Mouse (Mus musculus): Measurements from ENCODE around the gene Il5.

The Il5 gene

DNA sequence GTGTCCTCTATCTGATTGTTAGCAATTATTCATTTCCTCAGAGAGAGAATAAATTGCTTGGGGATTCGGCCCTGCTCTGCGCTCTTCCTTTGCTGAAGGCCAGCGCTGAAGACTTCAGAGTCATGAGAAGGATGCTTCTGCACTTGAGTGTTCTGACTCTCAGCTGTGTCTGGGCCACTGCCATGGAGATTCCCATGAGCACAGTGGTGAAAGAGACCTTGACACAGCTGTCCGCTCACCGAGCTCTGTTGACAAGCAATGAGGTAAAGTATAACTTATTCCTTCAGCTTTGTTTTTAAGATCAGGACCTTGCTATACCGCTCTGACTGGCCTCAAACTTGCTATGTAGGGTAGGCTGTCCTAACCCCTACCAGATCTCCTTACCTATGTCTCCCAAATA, at the start of gene Il5:
TSS of gene Il5 (plus strand) at position 80 of the 400 bp plus-strand sequence.
- no peak for DNase-seq

- DNase-seq = no peak
Observed at GRCm38 (mm10) chr11:53671414-53671813, 49.2 kb upstream of the Il5 start.

GRCm38 (mm10) chr11:53680141-53680540, 40.5 kb upstream of the Il5 start:
- peak; percentile 56 for DNase-seq

- DNase-seq = no peak
Observed at GRCm38 (mm10) chr11:53681686-53682085, 38.9 kb upstream of the Il5 start.

DNA sequence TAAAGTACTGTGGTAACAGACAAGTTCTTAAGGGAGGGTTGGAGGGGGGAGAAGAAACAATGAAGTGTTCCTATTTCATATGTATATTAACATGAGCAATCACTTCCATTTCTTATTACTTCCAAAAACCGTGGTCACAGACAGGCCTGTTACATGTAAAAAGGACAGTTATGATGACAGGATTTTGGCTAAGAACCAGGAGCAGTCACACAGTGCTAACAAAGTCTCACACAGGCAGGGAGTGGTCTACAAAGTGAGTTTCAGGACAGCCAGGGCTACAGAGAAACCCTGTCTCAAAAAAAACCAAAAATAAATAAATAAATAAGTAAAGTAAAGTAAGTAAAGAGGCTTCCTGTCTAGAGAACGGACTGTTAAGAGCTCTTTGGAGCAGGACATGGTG, 38.4 kb upstream of the Il5 start:
- peak; percentile 44 for DNase-seq

DNA sequence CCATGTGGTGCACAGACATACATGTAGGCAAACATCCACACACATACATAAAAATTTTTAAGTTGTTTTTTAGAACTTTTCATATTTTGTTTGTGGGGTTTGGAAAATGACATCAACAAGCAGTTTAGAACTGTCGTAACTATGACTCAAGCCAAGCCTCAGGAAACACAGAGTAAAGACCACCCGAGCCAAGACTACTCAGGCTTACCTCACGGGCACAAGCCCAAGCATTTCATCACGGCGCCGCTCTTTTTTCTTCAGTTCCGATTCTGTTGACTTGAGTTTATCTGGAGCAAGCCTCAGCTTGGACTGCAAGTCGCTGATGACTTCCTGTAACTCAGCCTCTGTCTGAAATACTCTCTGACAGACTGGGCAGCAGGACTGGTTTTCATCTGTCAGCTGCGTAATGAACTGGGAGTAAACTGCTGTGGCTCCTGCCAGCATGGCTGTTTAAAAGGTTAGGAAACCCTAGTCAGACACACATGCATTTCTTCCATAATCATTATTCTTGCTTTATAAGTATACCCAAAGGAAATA, 37.5 kb upstream of the Il5 start:
- peak; percentile 50 for DNase-seq

DNA sequence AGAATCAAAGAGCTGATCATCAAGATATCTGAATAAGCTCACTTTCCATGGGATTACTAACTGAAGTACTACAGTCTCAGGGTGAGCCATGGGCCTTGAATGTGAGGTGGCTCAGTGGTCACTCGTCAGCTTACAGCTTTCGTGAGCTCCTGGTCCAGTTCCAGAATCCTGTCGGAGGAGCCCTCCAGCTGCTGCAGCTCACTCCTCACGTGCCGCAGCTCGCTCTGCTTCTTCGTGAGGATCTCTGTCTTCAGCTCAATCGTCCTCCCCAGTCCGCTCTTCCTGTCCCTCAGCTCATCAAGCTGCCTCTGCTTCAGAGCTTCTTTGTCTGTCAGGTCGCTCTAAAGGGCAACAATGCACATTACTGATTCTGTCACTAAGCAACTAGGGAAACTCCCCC, 28.6 kb upstream of the Il5 start:
- peak; percentile 83 for DNase-seq

DNA sequence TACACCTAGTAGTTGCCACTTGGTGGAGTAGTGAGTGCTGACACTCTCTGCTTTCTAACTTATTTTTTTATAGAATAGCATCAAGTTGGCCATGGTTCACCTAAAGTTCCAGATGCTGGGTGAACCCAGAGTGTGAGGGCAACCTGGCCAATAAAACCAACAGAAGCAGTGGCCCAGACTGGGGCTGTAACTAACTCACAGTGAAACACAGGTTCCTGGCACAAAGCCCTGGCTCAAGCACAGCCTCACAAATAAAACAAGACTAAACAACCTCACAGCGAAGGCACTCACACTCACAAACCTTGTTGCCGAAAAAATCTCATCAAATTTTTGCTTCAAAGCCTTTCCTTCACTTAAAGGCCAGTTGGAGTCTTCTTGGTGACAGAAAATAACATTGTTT, 22.1 kb upstream of the Il5 start:
- no peak for DNase-seq

DNA sequence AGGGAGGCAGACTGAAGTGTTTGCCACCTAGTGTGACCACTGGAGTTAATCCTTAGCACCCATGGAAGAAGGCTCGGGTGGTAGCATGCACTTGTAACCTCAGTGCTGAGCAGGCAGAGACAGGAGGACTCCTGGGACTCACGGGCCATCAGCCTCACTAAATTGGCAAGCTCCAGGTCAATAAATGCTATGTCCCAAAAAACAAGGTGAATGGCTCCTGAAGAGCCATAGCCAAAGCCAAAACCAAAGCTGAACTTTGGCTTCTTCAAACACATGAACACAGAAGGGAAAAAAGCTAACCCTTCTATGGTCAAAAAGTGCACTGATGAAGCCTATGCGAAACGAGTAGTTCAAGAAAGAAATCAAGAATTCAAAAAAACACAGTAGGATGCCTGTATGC, 21.2 kb upstream of the Il5 start:
- DNase-seq = no peak

DNA sequence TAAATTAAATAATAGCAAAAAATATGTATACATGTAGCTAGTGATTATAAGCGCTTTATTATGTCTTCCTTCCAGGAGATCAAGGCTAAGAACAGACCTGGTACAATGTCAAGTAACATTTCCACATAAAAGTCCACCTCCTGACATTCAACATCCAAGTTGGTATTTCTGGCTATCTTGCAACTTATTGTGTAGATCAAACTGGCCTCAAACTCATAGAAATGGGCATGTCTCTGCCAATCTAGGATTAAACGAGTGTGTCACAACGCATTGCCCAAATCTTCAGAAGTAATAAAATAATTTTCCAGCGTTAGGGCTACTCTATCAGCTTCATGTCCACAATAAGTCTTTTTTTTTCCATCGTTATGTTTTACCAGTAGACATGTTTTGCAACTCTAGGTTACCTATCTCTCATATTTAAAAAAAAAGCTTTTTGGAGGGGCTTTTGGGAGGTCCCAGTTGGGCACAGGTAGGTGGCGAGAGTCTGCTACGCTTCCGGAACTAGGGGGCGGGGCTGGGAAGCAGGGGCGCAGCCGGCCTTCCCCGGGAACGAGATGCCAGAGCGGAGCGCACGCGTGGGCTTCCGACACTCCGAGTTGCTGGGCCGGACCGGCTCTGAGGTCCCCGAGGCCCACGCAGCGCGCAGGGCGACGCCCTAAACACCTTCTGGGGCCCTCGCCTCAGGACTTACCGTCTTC, 14.2 kb upstream of the Il5 start:
- peak; percentile 55 for DNase-seq

DNA sequence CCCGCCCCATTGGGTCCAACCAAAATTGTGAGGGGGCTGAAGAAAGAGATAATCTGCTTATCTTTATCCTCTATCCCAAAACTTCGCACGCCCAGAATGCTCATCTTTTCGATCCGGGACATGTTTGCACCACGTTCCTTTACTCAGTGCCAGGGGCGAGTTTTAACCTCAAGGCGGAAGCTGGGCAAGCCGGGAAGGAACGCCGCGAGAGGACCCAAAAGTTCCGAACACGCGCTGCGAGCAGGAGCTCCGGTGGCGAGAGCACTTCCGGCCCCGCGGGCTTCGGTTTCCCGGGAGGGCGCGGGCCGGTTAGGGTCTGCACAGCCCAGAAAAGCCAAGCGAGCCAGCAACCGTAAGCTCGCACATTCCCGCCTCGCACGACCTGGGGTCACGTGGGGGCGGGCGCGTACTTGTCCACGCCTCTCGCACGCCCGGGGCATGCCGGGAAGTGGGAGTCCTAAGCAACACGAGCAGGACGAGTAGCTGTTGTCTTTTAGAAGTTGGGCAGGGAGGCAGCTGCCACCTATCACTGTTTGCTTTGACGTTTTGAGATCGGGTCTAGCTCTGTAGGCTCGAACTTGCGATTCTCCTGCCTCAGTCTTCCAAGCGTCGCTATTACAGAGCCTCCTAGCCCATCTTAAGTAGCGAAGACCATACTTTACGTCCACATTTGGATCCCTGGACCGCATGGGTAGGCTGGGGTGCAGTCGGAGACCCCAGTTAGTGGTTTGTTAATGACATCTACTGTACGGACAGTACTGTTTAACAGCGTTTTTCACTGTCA, 13.5 kb upstream of the Il5 start, which contains the start of gene Rad50:
TSS of gene Rad50 (minus strand) at position 386 of the 784 bp plus-strand sequence.
- peak; percentile 95 for DNase-seq

DNA sequence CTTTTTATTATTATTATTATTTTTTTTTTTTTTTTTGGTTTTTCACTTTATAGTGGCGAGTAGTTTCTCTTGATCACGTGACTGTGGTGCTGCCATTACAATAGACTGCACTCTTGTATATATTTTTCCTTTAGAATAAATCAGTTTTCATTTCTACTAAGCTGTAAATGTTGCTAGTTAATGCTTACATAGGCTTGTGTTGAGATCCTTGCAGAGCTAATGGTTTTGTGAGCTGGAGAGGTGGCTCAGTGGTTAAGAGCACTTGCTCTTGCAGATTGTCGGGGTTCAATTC, 12.9 kb upstream of the Il5 start:
- DNase-seq = no peak

GRCm38 (mm10) chr11:53719701-53720100, 893 bp upstream of the Il5 start:
- DNase-seq = no peak

GRCm38 (mm10) chr11:53731457-53731856, 10.9 kb downstream of the Il5 start:
- no peak for DNase-seq

DNA sequence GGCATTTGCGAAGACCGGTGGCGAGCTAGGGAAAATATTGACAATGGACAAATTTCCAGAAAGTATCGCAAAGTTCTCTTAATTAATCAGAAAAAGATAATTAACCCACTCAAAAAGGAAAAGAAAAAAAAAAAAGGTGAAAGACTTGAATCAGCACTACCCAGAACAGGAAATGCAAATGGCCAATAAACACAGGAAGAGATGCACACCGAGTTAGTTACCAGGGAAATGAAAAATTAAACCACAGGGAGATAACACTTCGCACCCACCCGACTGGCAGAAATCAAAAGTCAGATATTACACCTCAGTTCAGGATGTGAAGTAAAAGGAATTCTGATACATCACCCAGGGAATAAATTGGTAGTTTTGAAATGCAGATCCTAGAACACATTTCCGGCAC, 11.7 kb downstream of the Il5 start:
- no peak for DNase-seq

DNA sequence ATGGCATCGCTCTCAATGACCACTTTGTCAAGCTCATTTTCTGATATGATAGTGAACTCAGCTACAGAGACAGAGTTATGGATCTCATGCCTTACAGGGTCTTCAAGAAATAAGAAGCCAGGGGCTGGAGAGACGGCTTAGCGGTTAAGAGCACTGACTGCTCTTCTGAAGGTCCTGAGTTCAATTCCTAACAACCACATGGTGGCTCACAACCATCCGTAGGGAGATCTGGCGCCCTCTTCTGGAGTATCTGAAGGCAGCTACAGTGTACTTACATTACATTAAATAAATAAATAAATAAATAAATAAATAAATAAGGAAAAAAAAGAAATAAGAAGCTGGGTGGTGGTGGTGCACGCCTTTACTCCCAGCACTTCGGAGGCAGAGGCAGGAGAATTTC, 13.2 kb downstream of the Il5 start:
- DNase-seq = no peak

DNA sequence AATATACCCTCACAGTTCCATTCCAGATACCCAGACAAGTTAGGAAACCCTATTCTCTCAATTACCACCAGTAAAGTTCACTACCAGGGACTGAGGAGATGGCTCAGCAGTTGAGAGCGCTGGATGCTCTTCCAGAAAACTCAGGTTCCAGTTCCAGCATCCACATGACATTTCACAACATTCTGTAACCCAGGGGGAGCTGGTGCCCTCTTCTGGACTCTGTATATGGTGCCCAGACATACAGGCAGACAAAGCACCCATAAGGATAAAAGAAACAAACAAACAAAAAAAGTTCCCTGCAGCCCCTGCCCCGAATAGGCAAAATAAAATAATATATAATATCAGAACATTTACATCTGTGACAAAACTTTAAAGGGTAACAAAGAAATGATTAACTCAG, 13.8 kb downstream of the Il5 start:
- no peak for DNase-seq

DNA sequence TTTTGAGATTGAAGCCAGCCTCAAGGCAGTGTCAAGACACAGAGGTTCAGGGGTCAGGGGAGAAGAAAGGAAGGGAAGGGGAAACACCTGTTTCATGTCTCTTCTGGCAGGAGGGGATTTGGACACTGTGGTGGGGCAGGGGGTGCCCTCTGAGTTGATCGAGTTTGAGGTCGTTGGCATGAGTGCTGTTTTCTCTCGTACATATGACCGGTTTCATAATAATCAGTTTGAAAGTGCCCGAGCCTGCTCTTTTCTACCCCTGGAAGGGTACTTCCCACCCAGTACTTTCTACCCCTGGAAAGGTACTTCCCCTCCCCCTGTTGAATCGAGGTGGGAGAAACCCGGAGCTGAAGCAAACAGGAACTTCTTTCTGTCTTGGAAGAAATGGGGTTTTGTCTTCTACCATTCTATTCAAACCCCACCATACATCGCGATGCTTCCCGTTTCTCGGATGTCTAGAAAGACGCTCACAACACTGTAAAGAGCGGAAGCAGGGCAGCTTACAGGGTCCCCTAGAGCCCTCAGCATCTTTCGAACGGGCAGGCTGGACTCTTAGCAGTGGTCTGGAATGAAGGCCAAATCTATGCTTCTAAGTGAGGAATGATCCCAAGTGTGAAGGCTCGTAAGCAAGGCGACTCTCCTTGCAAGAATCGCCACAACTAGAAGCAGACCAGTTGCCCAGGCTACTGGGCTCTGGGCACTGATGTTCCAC, 14.5 kb downstream of the Il5 start:
- no peak for DNase-seq

- peak; percentile 75 for DNase-seq
Observed at GRCm38 (mm10) chr11:53735682-53736245, 15.2 kb downstream of the Il5 start.

DNA sequence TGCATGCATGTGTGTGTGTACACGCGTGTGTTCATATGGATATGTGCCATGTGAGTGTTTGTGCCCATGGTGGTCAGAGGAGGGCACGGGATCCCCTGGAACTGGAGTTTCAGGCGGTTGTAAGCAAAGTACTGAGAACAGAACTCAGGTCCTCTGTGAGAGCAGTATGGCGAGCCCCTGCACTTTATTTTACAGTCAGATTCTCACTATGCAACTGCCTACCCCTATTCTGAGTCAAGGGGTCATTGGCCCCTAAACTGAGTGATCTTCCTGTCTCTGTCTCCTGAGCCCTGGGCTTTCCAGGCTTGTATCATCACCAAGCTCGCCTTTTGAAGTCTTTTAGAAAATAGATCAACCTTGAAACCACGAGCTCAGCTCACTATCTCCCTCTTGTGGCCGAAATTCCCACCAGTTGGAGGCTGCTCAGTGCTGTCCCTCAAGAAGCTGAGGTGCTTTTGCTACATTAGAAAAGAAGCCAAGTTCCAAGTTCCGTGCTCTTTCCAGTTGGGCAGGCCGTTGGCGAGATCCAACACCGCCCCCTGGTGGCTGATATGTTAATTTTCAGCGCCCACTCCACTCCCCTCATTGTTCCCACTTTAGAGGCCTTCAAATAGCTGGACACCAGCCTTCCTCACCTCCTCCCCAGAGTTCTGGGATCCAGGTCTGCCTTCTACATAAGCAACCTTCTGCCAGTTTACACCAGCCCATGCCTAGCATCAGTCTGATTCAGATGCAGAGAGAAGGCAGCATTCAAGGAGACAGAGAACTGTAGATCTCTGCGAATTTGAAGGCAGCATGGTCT, 16.4 kb downstream of the Il5 start:
- DNase-seq = peak; percentile 91

DNA sequence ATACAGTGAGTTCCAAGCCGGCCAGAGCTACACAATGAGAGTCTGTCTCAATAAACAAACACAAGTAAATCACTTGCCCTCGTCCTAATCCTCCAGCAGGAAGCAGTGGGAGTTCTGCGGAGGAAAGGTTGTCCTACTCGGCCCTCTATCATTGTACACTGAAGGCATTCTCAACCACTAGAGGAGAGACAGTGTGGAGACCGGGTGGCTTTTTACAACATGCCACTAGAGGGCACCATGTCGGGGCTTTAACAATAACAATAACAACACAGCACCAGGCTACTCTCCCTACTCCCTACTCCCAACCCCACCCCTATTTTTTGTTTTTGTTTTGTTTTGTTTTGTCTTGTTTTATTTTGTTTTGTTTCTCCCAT, 17.0 kb downstream of the Il5 start:
- peak; percentile 82 for DNase-seq

- peak; percentile 54 for DNase-seq
Observed at GRCm38 (mm10) chr11:53742353-53742752, 21.8 kb downstream of the Il5 start.

DNA sequence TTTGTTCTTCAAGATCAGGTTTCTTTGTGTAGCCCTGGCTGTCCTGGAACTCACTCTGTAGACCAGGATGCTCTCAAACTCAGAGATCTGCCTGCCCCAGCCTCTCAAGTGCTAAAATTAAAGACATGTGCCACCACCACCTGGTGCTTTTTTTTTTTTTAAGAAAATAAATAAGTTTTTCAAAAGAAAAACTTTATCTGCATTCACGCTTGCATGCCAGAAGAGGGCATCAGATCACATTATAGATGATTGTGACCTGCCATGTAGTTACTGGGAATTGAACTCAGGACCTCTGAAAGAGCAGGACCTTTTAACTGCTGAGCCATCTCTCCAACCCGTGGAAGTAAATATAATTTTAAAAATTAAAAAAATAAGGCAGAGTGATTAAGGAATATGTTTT, 24.7 kb downstream of the Il5 start:
- DNase-seq = no peak
